Mouse (Mus musculus): ENCODE results near the gene Atg10. TPM values are rescaled to one million over a fixed set of nuclear protein-coding genes. Genes with fewer than 3 reads are reported as not detected.
"Not testable (repeated sequence)": the region's sequence is repeated elsewhere in the genome, so short reads cannot be mapped to it uniquely, and the experiment has no call there.

Gene Atg10
- total and polyA plus RNA-seq, 2 experiments from 2014 or later: 7.5 to 10.7 TPM

DNA sequence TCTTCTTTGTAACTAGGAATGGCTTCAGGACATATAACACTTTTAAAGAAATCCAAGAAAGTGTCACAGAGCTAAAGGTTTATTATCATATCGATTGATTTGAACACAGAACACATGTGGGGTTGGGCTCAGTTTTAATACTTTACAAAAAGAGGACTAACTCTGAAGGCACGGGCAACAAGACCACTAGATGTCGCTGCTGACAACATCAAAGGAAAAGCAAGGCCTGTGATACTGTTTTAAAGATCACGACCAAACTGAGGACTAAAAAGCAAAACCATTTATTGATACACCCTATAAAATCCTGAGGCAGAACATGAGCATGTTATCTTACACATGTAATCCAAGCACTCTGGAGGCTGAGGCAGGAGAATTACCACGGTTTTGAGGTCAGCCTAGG, 293.9 kb downstream of the Atg10 start:
- peak; percentile 86 for TF ChIP-seq CTCF (IDR thresholded peaks at IDR 0.05; ENCODE audit: low read depth)
- Histone ChIP-seq H3K9ac (no peak overlapping the region), H3K4me1 (ENCODE audit: insufficient read depth) (no peaks in the 10 kb centered on the region), H3K4me3 (ENCODE audit: low read depth, low read length) (no peak overlapping the region), H3K27me3 (ENCODE audit: insufficient read depth, low read length) (no peaks in the 10 kb centered on the region), H3K4me2 (ENCODE audit: low read depth) (no peak overlapping the region), H3K27ac (ENCODE audit: low read depth, low read length) (no peak overlapping the region), H3K9me3 (ENCODE audit: low read length) (no peaks in the 10 kb centered on the region), H3K36me3 (ENCODE audit: insufficient read depth) (peaks cover 22% of the 10 kb centered on the region)
- ATAC-seq (peak; percentile 77), DNase-seq (peak; percentile 89)
- whole genome bisulfite sequencing: 20% methylated on average over 5 of the region's 5 CpGs

DNA sequence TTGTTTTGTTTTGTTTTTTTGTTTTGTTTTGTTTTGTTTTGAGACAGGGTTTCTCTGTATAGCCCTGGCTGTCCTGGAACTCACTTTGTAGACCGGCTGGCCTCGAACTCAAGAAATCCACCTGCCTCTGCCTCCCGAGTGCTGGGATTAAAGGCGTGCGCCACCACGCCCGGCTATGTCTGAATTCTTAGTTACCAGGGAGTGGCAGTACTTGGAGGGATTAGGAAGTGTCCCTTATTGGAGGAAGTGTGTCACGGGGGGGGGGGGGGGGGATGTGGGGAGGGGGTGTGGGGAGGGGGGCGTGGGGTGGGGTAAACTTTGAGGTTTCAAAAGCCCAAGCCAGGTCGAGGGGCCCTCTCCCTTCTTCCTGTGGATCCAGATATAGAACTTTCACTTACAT, 295.5 kb downstream of the Atg10 start:
- H3K4me3 ChIP-seq (ENCODE audit: low read depth, low read length); H3K9me3 ChIP-seq (ENCODE audit: low read length); H3K4me1 ChIP-seq (ENCODE audit: insufficient read depth); H3K4me2 ChIP-seq (ENCODE audit: low read depth); H3K27me3 ChIP-seq (ENCODE audit: insufficient read depth, low read length); ATAC-seq; H3K9ac ChIP-seq; DNase-seq; H3K27ac ChIP-seq (ENCODE audit: low read depth, low read length): not testable (repeated sequence)
- H3K36me3 ChIP-seq (ENCODE audit: insufficient read depth): peaks cover 25% of the 10 kb centered on the region
- WGBS: 96% methylated on average over 9 of the region's 10 CpGs

- Histone ChIP-seq H3K36me3 (ENCODE audit: insufficient read depth) (peaks cover 25% of the 10 kb centered on the region), H3K27me3 (ENCODE audit: insufficient read depth, low read length) (no peaks in the 10 kb centered on the region), H3K27ac (ENCODE audit: low read depth, low read length) (no peak overlapping the region), H3K4me2 (ENCODE audit: low read depth) (no peak overlapping the region), H3K9me3 (ENCODE audit: low read length) (no peaks in the 10 kb centered on the region), H3K9ac (no peak overlapping the region), H3K4me1 (ENCODE audit: insufficient read depth) (0 out of 2 replicates have a peak, but pooled peaks cover 5% of the 10 kb centered on the region), H3K4me3 (ENCODE audit: low read depth, low read length) (no peak overlapping the region)
- WGBS: 72% methylated on average over 5 of the region's 5 CpGs
- no peak for TF ChIP-seq CTCF (IDR thresholded peaks at IDR 0.05; ENCODE audit: low read depth)
- DNase-seq (no peak), ATAC-seq (no peak)
Observed at GRCm38 (mm10) chr13:90926938-90927633, 296.7 kb downstream of the Atg10 start.

- DNase-seq (no peak), ATAC-seq (no peak)
- H3K27me3 ChIP-seq (ENCODE audit: insufficient read depth, low read length): no peaks in the 10 kb centered on the region
- no peak for TF ChIP-seq CTCF (IDR thresholded peaks at IDR 0.05; ENCODE audit: low read depth)
- no peak overlapping the region for H3K27ac ChIP-seq (ENCODE audit: low read depth, low read length)
- H3K4me3 ChIP-seq (ENCODE audit: low read depth, low read length): no peak overlapping the region
- peaks cover 25% of the 10 kb centered on the region for H3K36me3 ChIP-seq (ENCODE audit: insufficient read depth)
- no peak overlapping the region for H3K9ac ChIP-seq
- no peaks in the 10 kb centered on the region for H3K9me3 ChIP-seq (ENCODE audit: low read length)
- H3K4me2 ChIP-seq (ENCODE audit: low read depth): no peak overlapping the region
- 81% methylated on average over 7 of the region's 7 CpGs for WGBS
- 0 out of 2 replicates have a peak, but pooled peaks cover 5% of the 10 kb centered on the region for H3K4me1 ChIP-seq (ENCODE audit: insufficient read depth)
Observed at GRCm38 (mm10) chr13:90926125-90926765, 297.5 kb downstream of the Atg10 start.

- no peak overlapping the region for H3K4me3 ChIP-seq (ENCODE audit: low read depth, low read length)
- 82% methylated on average over 5 of the region's 5 CpGs for WGBS
- 0 out of 2 replicates have a peak, but pooled peaks cover 5% of the 10 kb centered on the region for H3K4me1 ChIP-seq (ENCODE audit: insufficient read depth)
- no peak for TF ChIP-seq CTCF (IDR thresholded peaks at IDR 0.05; ENCODE audit: low read depth)
- H3K27me3 ChIP-seq (ENCODE audit: insufficient read depth, low read length): no peaks in the 10 kb centered on the region
- H3K9ac ChIP-seq: no peak overlapping the region
- H3K9me3 ChIP-seq (ENCODE audit: low read length): no peaks in the 10 kb centered on the region
- H3K4me2 ChIP-seq (ENCODE audit: low read depth): no peak overlapping the region
- ATAC-seq (no peak), DNase-seq (no peak)
- no peak overlapping the region for H3K27ac ChIP-seq (ENCODE audit: low read depth, low read length)
- peaks cover 25% of the 10 kb centered on the region for H3K36me3 ChIP-seq (ENCODE audit: insufficient read depth)
Observed at GRCm38 (mm10) chr13:90925191-90925590, 298.6 kb downstream of the Atg10 start.

DNA sequence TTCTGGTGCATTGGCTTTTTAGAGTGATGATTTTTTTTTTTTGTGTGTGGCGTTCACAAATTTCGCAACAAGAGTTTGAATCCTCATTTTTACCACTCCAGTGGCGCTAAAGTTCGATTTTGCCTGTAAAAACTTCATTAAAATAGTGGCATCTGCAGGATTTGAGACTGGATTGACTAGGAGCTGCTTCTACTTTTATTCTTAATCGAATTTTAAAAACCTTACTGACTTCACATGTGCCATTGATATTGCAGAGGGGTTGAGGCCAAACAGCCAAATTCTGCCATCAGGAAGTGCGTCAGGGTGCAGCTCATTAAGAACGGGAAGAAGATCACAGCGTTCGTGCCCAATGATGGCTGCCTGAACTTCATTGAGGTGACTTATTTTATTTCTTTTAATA, 299.7 kb downstream of the Atg10 start:
- ATAC-seq: no peak
- peaks cover 25% of the 10 kb centered on the region for H3K36me3 ChIP-seq (ENCODE audit: insufficient read depth)
- no peak overlapping the region for H3K27ac ChIP-seq (ENCODE audit: low read depth, low read length)
- 0 out of 2 replicates have a peak, but pooled peaks cover 5% of the 10 kb centered on the region for H3K4me1 ChIP-seq (ENCODE audit: insufficient read depth)
- H3K9me3 ChIP-seq (ENCODE audit: low read length): no peaks in the 10 kb centered on the region
- DNase-seq: no peak
- no peak for TF ChIP-seq CTCF (IDR thresholded peaks at IDR 0.05; ENCODE audit: low read depth)
- peak overlapping the region; percentile 69 for H3K4me2 ChIP-seq (ENCODE audit: low read depth)
- no peaks in the 10 kb centered on the region for H3K27me3 ChIP-seq (ENCODE audit: insufficient read depth, low read length)
- peak overlapping the region; percentile 70 for H3K4me3 ChIP-seq (ENCODE audit: low read depth, low read length)
- peak overlapping the region; percentile 93 for H3K9ac ChIP-seq
- 53% methylated on average over 9 of the region's 9 CpGs for WGBS

DNA sequence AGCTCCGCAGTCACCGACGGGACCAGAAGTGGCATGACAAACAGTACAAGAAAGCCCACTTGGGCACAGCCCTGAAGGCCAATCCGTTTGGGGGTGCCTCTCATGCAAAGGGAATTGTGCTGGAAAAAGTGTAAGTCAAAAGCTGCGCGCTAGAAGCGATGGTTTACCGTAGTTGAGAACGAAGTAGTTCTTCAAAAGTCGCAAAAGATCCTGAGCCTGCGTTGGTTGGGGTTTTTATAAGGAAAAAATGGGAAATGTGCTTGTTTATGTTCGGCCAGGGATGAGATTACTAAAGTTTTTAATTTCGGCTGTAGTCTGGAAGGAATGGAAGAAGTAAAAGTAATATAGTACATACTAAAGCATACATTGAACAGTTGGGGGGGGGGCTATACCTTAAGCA, 300.2 kb downstream of the Atg10 start:
- Histone ChIP-seq H3K36me3 (ENCODE audit: insufficient read depth) (peaks cover 23% of the 10 kb centered on the region), H3K9ac (peak overlapping the region; percentile 93), H3K4me3 (ENCODE audit: low read depth, low read length) (peak overlapping the region; percentile 70), H3K4me2 (ENCODE audit: low read depth) (peak overlapping the region; percentile 69)
- under 1% methylated on average over 13 of the region's 13 CpGs for WGBS
- not testable (repeated sequence) for H3K27me3 ChIP-seq (ENCODE audit: insufficient read depth, low read length); H3K9me3 ChIP-seq (ENCODE audit: low read length); H3K4me1 ChIP-seq (ENCODE audit: insufficient read depth); H3K27ac ChIP-seq (ENCODE audit: low read depth, low read length); ATAC-seq
- peak; percentile 35 for DNase-seq
